Mouse (Mus musculus) neutrophil, adult 83 days (primary cell): ENCODE measurements around the gene Phf7. TPM values are rescaled to one million over a fixed set of nuclear protein-coding genes. Genes with fewer than 3 reads are reported as not detected.

ENCODE experiments used
- total RNA-seq, 2 experiments: library from RNA; stranded (reverse); gene quantifications; one replicate each; pipeline ENCODE4 v1.2.4; 2023

The Phf7 gene
- 1 to 10 TPM; 6.6 to 7.2 TPM for total RNA-seq

DNA sequence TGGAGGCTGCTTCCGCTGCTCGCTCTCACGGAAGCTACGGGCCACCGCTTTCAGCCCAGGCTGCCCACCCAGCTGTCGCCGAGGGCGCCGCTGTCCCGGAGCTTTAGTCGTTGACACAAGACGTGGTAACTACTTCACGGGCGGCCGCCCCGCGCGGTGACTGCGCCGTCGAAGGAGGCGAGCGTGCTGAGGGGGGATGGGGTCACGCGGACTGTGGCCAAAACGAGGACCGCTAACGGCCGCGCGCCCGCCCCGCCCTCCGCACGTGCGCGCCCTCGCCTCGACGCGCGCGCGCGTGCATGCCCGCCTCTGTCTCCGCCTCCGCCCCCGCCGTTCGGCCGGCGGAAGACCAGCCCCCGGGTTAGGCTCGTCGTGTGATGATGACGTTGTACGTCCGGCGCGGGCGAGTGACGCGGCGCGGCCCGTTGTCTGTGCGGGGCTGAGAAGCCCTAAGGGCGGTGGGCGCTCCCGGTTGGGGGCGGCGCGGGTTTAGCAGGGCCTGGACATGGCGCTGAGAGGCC is at the start of gene Phf7, which contains the start of gene Bap1:
TSS of gene Phf7 (minus strand) at position 234 of the 521 bp plus-strand sequence.
TSS of gene Bap1 (plus strand) at position 367 of the 521 bp plus-strand sequence.

DNA sequence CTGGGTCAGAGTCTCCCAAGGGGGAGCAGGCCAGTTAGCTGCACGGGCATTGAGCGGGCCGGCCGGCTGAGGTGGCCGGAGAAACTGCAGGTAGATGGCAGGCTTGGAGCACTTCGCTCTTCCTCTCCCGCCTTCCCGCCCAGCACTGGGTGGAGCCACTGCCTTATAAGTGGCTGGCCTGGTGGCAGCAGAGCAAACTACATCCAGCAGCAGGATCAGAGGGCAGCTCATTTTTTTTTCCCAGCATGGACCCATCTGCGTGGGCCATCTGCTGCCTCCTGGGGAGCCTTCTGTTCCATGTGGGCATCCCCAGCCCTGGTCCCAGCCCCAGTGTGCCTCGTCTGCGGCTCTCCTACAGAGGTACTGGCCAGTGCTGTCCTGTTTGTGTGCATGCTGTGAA is 33.5 kb downstream of the Phf7 start, which contains the start of gene Sema3g:
TSS of gene Sema3g (plus strand) at position 195 of the 400 bp plus-strand sequence.

GRCm38 (mm10) chr14:31216846-31217245 is 34.3 kb downstream of the Phf7 start, which contains the start of gene Nisch:
Gene Nisch, minus strand, starts transcription at chr14:31216946.

GRCm38 (mm10) chr14:31208084-31208483 is 43.0 kb downstream of the Phf7 start, which contains the start of gene Tnnc1:
Gene Tnnc1, plus strand, starts transcription at chr14:31208312.

Other genes with a start within 250 kb of the Phf7 start
- gene Glt8d1, start 249.9 kb downstream of the Phf7 start, total RNA-seq, result 10 to 100 TPM; 11.4 to 12.2 TPM
- 10 to 100 TPM; 70.6 to 86.4 TPM for gene Spcs1, start 249.6 kb downstream of the Phf7 start, total RNA-seq
- gene Pbrm1, start 232.2 kb downstream of the Phf7 start, total RNA-seq, result 10 to 100 TPM; 52.5 to 55.0 TPM
- 10 to 100 TPM; 43.5 to 46.3 TPM for gene Gnl3, start 232.2 kb downstream of the Phf7 start, total RNA-seq
- gene Smim4, start 122.4 kb downstream of the Phf7 start, total RNA-seq, result 10 to 100 TPM; 43.2 to 63.8 TPM
- gene Nt5dc2, start 120.3 kb downstream of the Phf7 start, total RNA-seq, result 10 to 100 TPM; 15.2 to 18.0 TPM
- 1 to 10 TPM; 2.8 to 3.7 TPM for gene Stab1, start 82.7 kb downstream of the Phf7 start, total RNA-seq
- gene Tnnc1, start 43.0 kb downstream of the Phf7 start, total RNA-seq, result 1 to 10 TPM; 1.0 to 2.1 TPM
- gene Nisch, start 34.4 kb downstream of the Phf7 start, total RNA-seq, result 100 to 1,000 TPM; 298 to 310 TPM
- under 1 TPM; 0.20 to 0.38 TPM for gene Sema3g, start 33.5 kb downstream of the Phf7 start, total RNA-seq
- gene Bap1, start 133 bp upstream of the Phf7 start, total RNA-seq, result 10 to 100 TPM; 40.0 to 46.7 TPM
- under 1 TPM in 1 of 2 experiments, not detected in 1; 0.02 TPM for gene Dnah1, start 72.6 kb upstream of the Phf7 start, total RNA-seq
- 10 to 100 TPM; 23.1 to 23.2 TPM for gene Capn7, start 85.3 kb upstream of the Phf7 start, total RNA-seq
- gene Sh3bp5, start 184.8 kb upstream of the Phf7 start, total RNA-seq, result 10 to 100 TPM; 84.9 to 88.2 TPM
- gene Eaf1, start 243.1 kb upstream of the Phf7 start, total RNA-seq, result 10 to 100 TPM; 24.2 to 27.3 TPM
- gene Mettl6, start 243.7 kb upstream of the Phf7 start, total RNA-seq, result 10 to 100 TPM; 36.1 to 42.0 TPM